Mouse (Mus musculus): ENCODE results near the gene Mgmt. TPM values are rescaled to one million over a fixed set of nuclear protein-coding genes. Genes with fewer than 3 reads are reported as not detected.

Mgmt gene
- polyA plus RNA-seq, 1 experiment, result 4.3 TPM

DNA sequence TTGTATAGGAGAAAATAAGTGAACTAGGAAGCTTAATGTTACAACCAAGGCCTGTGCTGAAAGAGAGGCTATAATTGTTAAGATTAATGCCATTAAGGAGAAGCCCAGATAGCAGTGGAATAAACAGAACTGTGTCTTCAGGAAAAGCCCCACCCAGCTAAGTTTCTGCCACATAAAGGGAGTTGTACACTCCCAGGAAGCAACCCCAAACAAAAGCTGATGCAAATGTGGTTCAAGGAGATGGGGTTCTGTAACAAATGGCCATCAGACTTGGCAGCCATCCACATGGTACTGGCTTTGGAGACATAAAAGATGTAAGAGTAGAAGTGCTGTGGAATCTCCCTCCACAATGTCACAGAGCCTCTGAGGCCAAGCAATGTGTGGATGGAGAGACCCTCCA lies 264.7 kb downstream of the Mgmt start:
- Histone ChIP-seq H3K27ac (ENCODE audit: insufficient read depth, low read depth, low read length) (no peak overlapping the region), H3K4me3 (ENCODE audit: insufficient read depth, low read length) (no peak overlapping the region), H3K4me1 (ENCODE audit: control insufficient read depth, insufficient read depth, low read length) (no peaks in the 10 kb centered on the region)
- TF ChIP-seq POLR2A (IDR thresholded peaks at IDR 0.05; ENCODE audit: borderline replicate concordance, low read depth, low read length) (no peak), CTCF (IDR thresholded peaks at IDR 0.05; ENCODE audit: low read depth, low read length) (no peak)

DNA sequence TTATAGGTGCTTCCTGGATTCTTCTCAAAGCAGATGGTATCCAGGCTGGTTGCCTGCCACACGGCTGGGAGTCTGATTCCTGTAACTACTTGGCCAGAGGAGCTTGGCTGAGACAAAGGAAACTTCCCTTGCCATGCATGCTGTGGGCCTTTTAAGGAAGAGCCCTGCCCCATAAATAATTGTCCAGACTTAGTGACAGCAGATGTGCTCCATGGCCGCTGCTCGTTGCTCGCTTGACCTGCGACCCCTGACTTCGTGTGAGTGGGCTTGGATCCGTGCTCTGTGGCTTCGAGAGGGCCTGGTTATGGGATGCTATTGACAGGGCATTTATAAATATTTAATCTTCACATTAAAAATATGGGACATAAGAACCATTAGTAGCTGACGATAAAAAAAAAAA lies 277.9 kb downstream of the Mgmt start:
- no peak overlapping the region for H3K4me3 ChIP-seq (ENCODE audit: insufficient read depth, low read length)
- no peak for TF ChIP-seq POLR2A (IDR thresholded peaks at IDR 0.05; ENCODE audit: borderline replicate concordance, low read depth, low read length)
- no peak for TF ChIP-seq CTCF (IDR thresholded peaks at IDR 0.05; ENCODE audit: low read depth, low read length)
- H3K4me1 ChIP-seq (ENCODE audit: control insufficient read depth, insufficient read depth, low read length), result no peaks in the 10 kb centered on the region
- no peak overlapping the region for H3K27ac ChIP-seq (ENCODE audit: insufficient read depth, low read depth, low read length)

All from bone marrow macrophage, adult 2 months (primary cell).